Mouse (Mus musculus) megakaryocyte, adult 5-6 weeks (primary cell): ENCODE results near the gene Tex264. TPM values are rescaled to one million over a fixed set of nuclear protein-coding genes. Genes with fewer than 3 reads are reported as not detected.
"Not testable (repeated sequence)": the region's sequence is repeated elsewhere in the genome, so short reads cannot be mapped to it uniquely, and the experiment has no call there.

Experiments
- ATAC-seq: 2 replicates; pipeline ENCODE4 v1.8.0; 2016; ENCODE audit warnings: mild to moderate bottlenecking, inconsistent platforms; ENCODE audit not compliant: poor library complexity, severe bottlenecking
- total RNA-seq, 2 experiments: library from RNA; stranded (forward) in 1 of 2; stranded (reverse) in 1 of 2; fragments of 153-499, 151-499 nt in 1 of 2; fragments of 221-1000, 200-1000 nt in 1 of 2; gene quantifications; 2 replicates each; pipeline versions ENCODE4 v1.2.3 to v1.2.4; 2015 to 2017

Tex264 gene
- total RNA-seq, 2 experiments from 2014 or later: 9.6 to 18.3 TPM

- no peak for ATAC-seq
Observed at GRCm38 (mm10) chr9:106664856-106665255, 20.9 kb downstream of the Tex264 start.

- no peak for ATAC-seq
Observed at GRCm38 (mm10) chr9:106664433-106664832, 21.3 kb downstream of the Tex264 start.

GRCm38 (mm10) chr9:106663200-106663599 lies 22.5 kb downstream of the Tex264 start:
- no peak for ATAC-seq

- ATAC-seq: no peak
Observed at GRCm38 (mm10) chr9:106659935-106660334, 25.8 kb downstream of the Tex264 start.

GRCm38 (mm10) chr9:106659441-106659840 lies 26.3 kb downstream of the Tex264 start:
- ATAC-seq: no peak

GRCm38 (mm10) chr9:106657592-106657991 lies 28.1 kb downstream of the Tex264 start:
- no peak for ATAC-seq

GRCm38 (mm10) chr9:106656820-106657219 lies 28.9 kb downstream of the Tex264 start:
- ATAC-seq: no peak

GRCm38 (mm10) chr9:106655884-106656720 lies 29.6 kb downstream of the Tex264 start, which contains the start of gene Grm2:
TSS of gene Grm2 (minus strand) at chr9:106656082.
- ATAC-seq: 0 out of 2 replicates have a peak, but pooled peaks have one; percentile 21

- ATAC-seq: no peak
Observed at GRCm38 (mm10) chr9:106652720-106653119, 33.0 kb downstream of the Tex264 start.

GRCm38 (mm10) chr9:106647226-106647625 lies 38.5 kb downstream of the Tex264 start:
- ATAC-seq: no peak

GRCm38 (mm10) chr9:106645684-106646271 lies 39.9 kb downstream of the Tex264 start:
- ATAC-seq: no peak

GRCm38 (mm10) chr9:106643787-106644186 lies 41.9 kb downstream of the Tex264 start:
- no peak for ATAC-seq

- peak; percentile 88 for ATAC-seq
Observed at GRCm38 (mm10) chr9:106643128-106643527, 42.6 kb downstream of the Tex264 start.

GRCm38 (mm10) chr9:106641346-106641745 lies 44.4 kb downstream of the Tex264 start:
- ATAC-seq: no peak

GRCm38 (mm10) chr9:106638154-106638553 lies 47.6 kb downstream of the Tex264 start:
- no peak for ATAC-seq

- no peak for ATAC-seq
Observed at GRCm38 (mm10) chr9:106632185-106632584, 53.5 kb downstream of the Tex264 start.

- not testable (repeated sequence) for ATAC-seq
Observed at GRCm38 (mm10) chr9:106627796-106628195, 57.9 kb downstream of the Tex264 start.

GRCm38 (mm10) chr9:106626282-106626681 lies 59.4 kb downstream of the Tex264 start, which contains the start of gene Iqcf6:
TSS of gene Iqcf6 (plus strand) at chr9:106626582.
- no peak for ATAC-seq

- ATAC-seq: no peak
Observed at GRCm38 (mm10) chr9:106617496-106617895, 68.2 kb downstream of the Tex264 start.

GRCm38 (mm10) chr9:106616306-106616705 lies 69.4 kb downstream of the Tex264 start:
- no peak for ATAC-seq

- no peak for ATAC-seq
Observed at GRCm38 (mm10) chr9:106614616-106615015, 71.1 kb downstream of the Tex264 start.

GRCm38 (mm10) chr9:106613951-106614350 lies 71.8 kb downstream of the Tex264 start:
- ATAC-seq: no peak
